Mouse (Mus musculus) natural killer cell, adult 2 months (primary cell): Measurements from ENCODE around the gene Gata3.
A peak's percentile ranks its signal among the peaks of the same experiment; 100 is the strongest.

Experiments used
- DNase-seq, 2 experiments: peaks; one replicate each; pipeline ENCODE4 v3.0.0; 2022; ENCODE audit warnings: low spot score in 2 of 2

Gene Gata3

GRCm38 (mm10) chr2:9872682-9873081, 17.2 kb downstream of the Gata3 start:
- peak in 1 of 2 experiments; percentile 31 for DNase-seq

- DNase-seq: peak in 1 of 2 experiments; percentile 46
Measured at GRCm38 (mm10) chr2:9871798-9872197, 18.0 kb downstream of the Gata3 start.

- DNase-seq: peak; percentile 53 to 74
Measured at GRCm38 (mm10) chr2:9871141-9871716, 18.6 kb downstream of the Gata3 start.

- peak; percentile 35 to 61 for DNase-seq
Measured at GRCm38 (mm10) chr2:9867092-9867825, 22.6 kb downstream of the Gata3 start.

- DNase-seq: no peak
Measured at GRCm38 (mm10) chr2:9860698-9861097, 29.1 kb downstream of the Gata3 start.

- no peak for DNase-seq
Measured at GRCm38 (mm10) chr2:9855861-9856260, 34.0 kb downstream of the Gata3 start.

GRCm38 (mm10) chr2:9852851-9853576, 36.8 kb downstream of the Gata3 start:
- no peak for DNase-seq

- DNase-seq: no peak
Measured at GRCm38 (mm10) chr2:9835195-9835594, 54.6 kb downstream of the Gata3 start.

GRCm38 (mm10) chr2:9833712-9834111, 56.1 kb downstream of the Gata3 start:
- DNase-seq: no peak

- no peak for DNase-seq
Measured at GRCm38 (mm10) chr2:9827624-9828023, 62.2 kb downstream of the Gata3 start.

- DNase-seq: no peak
Measured at GRCm38 (mm10) chr2:9820611-9821010, 69.2 kb downstream of the Gata3 start.

GRCm38 (mm10) chr2:9818177-9818785, 71.6 kb downstream of the Gata3 start:
- no peak for DNase-seq
